Mouse (Mus musculus) induced T-regulatory cell, adult 2 months (primary cell): ENCODE data around the gene Olfr1189.
"Not testable (repeated sequence)": the region's sequence is repeated elsewhere in the genome, so short reads cannot be mapped to it uniquely, and the experiment has no call there.

Experiments
- DNase-seq: peaks from one replicate; pipeline ENCODE4 v3.0.0-alpha.2; 2012; ENCODE audit warnings: low read depth

Gene Olfr1189

GRCm38 (mm10) chr2:88586154-88586553, at the start of gene Olfr1189:
Gene Olfr1189 (plus strand): TSS chr2:88586454.
- DNase-seq = no peak

DNA sequence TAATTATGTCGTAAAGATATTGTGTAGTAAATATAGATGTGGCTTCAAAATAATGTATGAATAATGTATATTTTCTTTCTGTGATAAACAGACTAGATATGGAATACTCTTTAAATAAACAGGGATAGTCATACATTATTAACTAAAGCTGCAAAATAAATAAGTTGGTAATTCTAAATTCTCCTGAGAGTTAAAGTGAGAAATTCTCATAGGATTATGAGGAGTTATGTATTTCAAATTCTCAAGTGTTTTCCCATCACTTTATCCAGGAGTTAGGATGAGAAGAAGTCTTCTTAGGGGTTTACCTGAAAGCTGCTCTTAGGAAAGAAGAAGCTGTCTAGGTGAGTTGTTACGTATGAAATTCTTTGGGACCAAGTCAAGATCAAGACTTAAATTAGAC, 29.6 kb upstream of the Olfr1189 start, which contains the start of gene Olfr1188:
Gene Olfr1188, plus strand, starts transcription at position 301 of the 400 bp plus-strand sequence.
- DNase-seq = no peak

DNA sequence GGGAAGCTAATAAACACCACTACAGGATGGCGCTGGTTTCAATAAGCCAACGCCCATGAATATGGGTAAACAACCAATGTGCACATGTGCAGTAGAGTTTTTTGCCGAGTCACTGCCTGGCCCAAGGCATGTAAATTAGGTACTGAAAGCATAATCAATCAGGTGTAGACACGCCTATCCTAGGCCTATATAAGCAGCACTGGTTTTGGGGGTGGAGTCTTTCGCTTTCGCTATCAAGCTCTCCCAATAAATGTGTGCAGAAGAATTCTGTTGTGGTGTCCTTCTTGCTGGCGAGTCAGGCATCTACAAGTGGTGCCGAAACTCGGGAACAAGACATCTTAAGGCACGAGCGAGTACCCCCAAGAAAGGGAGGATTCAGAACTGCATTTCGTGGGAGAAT, 13.6 kb upstream of the Olfr1189 start:
- DNase-seq = not testable (repeated sequence)

- not testable (repeated sequence) for DNase-seq
Measured at GRCm38 (mm10) chr2:88640242-88640641, 54.0 kb downstream of the Olfr1189 start, which contains the start of gene Olfr1191-ps1. Gene Olfr1191-ps1 (plus strand): TSS chr2:88640542.
